Mouse (Mus musculus) midbrain, embryonic 12.5 days (tissue): ENCODE measurements around the gene Fastk. TPM values are rescaled to one million over a fixed set of nuclear protein-coding genes. Genes with fewer than 3 reads are reported as not detected.

Experiments used
- ATAC-seq: fragments of 200-750 bp; cut with Nextera tagmentation; 2 replicates; pipeline ENCODE4 v1.8.0; 2017; ENCODE audit warnings: low read depth, moderate TSS enrichment, moderate library complexity; ENCODE audit not compliant: low FRiP score
- H3K27ac ChIP-seq: fragments of 300-500 bp; sonication (generic); replicated peaks from 2 replicates; pipeline ENCODE4 v1.5.1; 2016; ENCODE audit warnings: mild to moderate bottlenecking
- H3K27me3 ChIP-seq: fragments of 300-500 bp; sonication (generic); 2 replicates; pipeline ENCODE4 v1.6.1; 2016; ENCODE audit warnings: mild to moderate bottlenecking
- H3K36me3 ChIP-seq: fragments of 300-500 bp; sonication (generic); 2 replicates; pipeline ENCODE4 v1.6.1; 2016
- H3K4me1 ChIP-seq: fragments of 300-500 bp; sonication (generic); 2 replicates; pipeline ENCODE4 v1.6.1; 2016
- H3K4me2 ChIP-seq: fragments of 300-500 bp; sonication (generic); replicated peaks from 2 replicates; pipeline ENCODE4 v1.6.1; 2016; ENCODE audit warnings: mild to moderate bottlenecking, moderate library complexity
- H3K4me3 ChIP-seq: fragments of 300-500 bp; sonication (generic); 2 replicates; pipeline ENCODE4 v1.5.1; 2016; ENCODE audit warnings: mild to moderate bottlenecking
- H3K9ac ChIP-seq: fragments of 300-500 bp; sonication (generic); replicated peaks from 2 replicates; pipeline ENCODE4 v1.6.1; 2016; ENCODE audit warnings: mild to moderate bottlenecking, moderate library complexity
- H3K9me3 ChIP-seq: fragments of 300-500 bp; sonication (generic); 2 replicates; pipeline ENCODE4 v1.6.1; 2016; ENCODE audit warnings: mild to moderate bottlenecking
- WGBS: fragments of 180-500 bp; shearing (Covaris S2); methylation state at CpG from one replicate; pipeline ENCODE4 v1.1.7; 2016; 5-methylcytosine and 5-hydroxymethylcytosine counted together
- polyA plus RNA-seq: library from polyadenylated mRNA; unstranded; fragments of >200 nt; fragmentation: Nextera tagmentation; extraction: Ambion mirVana; gene quantifications from 2 replicates; pipeline ENCODE4 v1.2.1, GENCODE M21; 2016

The Fastk gene
- 102 and 116 TPM in 2 replicates for polyA plus RNA-seq

GRCm38 (mm10) chr5:24444746-24445427, at the start of gene Fastk:
Fastk (minus strand) TSS chr5:24445287.
- Histone ChIP-seq H3K9me3 (no peaks in the 10 kb centered on the region), H3K4me2 (peak within 1 kb of the TSS; percentile 98), H3K9ac (peak within 1 kb of the TSS; percentile 90), H3K27ac (peak within 1 kb of the TSS; percentile 85), H3K27me3 (peaks cover 5% of the 10 kb centered on the region; the same call in 1 of the 2 replicates), H3K4me3 (peak within 1 kb of the TSS; percentile 89), H3K36me3 (peaks cover 38% of the 10 kb centered on the region), H3K4me1 (peaks cover 34% of the 10 kb centered on the region)
- peak; percentile 82 for ATAC-seq
- under 1% methylated on average over 59 of the region's 60 CpGs for WGBS

GRCm38 (mm10) chr5:24492546-24493285, 47.6 kb upstream of the Fastk start:
- no peak for ATAC-seq
- 88% methylated on average over 16 of the region's 16 CpGs for WGBS
- Histone ChIP-seq H3K4me2 (no peak overlapping the region), H3K36me3 (peaks cover 93% of the 10 kb centered on the region), H3K27ac (no peak overlapping the region), H3K9ac (no peak overlapping the region), H3K4me1 (peaks cover 30% of the 10 kb centered on the region), H3K4me3 (no peak overlapping the region), H3K27me3 (no peaks in the 10 kb centered on the region), H3K9me3 (no peaks in the 10 kb centered on the region)

- no peak for ATAC-seq
- Histone ChIP-seq H3K4me3 (no peak overlapping the region), H3K36me3 (peaks cover 87% of the 10 kb centered on the region), H3K27me3 (no peaks in the 10 kb centered on the region), H3K9me3 (no peaks in the 10 kb centered on the region), H3K4me2 (no peak overlapping the region), H3K9ac (no peak overlapping the region), H3K4me1 (peaks cover 18% of the 10 kb centered on the region), H3K27ac (no peak overlapping the region)
- 89% methylated on average over 14 of the region's 14 CpGs for WGBS
Observed at GRCm38 (mm10) chr5:24490413-24490920, 45.4 kb upstream of the Fastk start.

- H3K9me3 ChIP-seq = no peaks in the 10 kb centered on the region
- H3K27me3 ChIP-seq = peaks cover 22% of the 10 kb centered on the region
- ATAC-seq = no peak
- H3K9ac ChIP-seq = no peak overlapping the region
- 96% methylated on average over 5 of the region's 5 CpGs for WGBS
- H3K36me3 ChIP-seq = peaks cover 75% of the 10 kb centered on the region
- peaks cover 43% of the 10 kb centered on the region for H3K4me1 ChIP-seq
- no peak overlapping the region for H3K4me3 ChIP-seq
- no peak overlapping the region for H3K27ac ChIP-seq
- H3K4me2 ChIP-seq = no peak overlapping the region
Observed at GRCm38 (mm10) chr5:24486738-24487137, 41.7 kb upstream of the Fastk start.

GRCm38 (mm10) chr5:24486097-24486496, 41.0 kb upstream of the Fastk start:
- Histone ChIP-seq H3K9me3 (no peaks in the 10 kb centered on the region), H3K27me3 (peaks cover 22% of the 10 kb centered on the region), H3K27ac (peak overlapping the region; percentile 39; the same call in 1 of the 2 replicates), H3K4me3 (no peak overlapping the region), H3K9ac (no peak overlapping the region), H3K4me1 (peaks cover 50% of the 10 kb centered on the region), H3K36me3 (peaks cover 74% of the 10 kb centered on the region), H3K4me2 (no peak overlapping the region)
- WGBS = under 1% methylated on average over 8 of the region's 8 CpGs
- ATAC-seq = no peak

GRCm38 (mm10) chr5:24484963-24485362, 39.9 kb upstream of the Fastk start:
- ATAC-seq = no peak
- 22% methylated on average over 22 of the region's 22 CpGs for WGBS

GRCm38 (mm10) chr5:24483326-24483725, 38.2 kb upstream of the Fastk start:
- Histone ChIP-seq H3K9me3 (no peaks in the 10 kb centered on the region), H3K36me3 (peaks cover 75% of the 10 kb centered on the region), H3K4me1 (peaks cover 67% of the 10 kb centered on the region), H3K27ac (peak overlapping the region; percentile 30), H3K4me2 (no peak overlapping the region), H3K27me3 (peaks cover 24% of the 10 kb centered on the region), H3K9ac (no peak overlapping the region), H3K4me3 (no peak overlapping the region)
- WGBS = 28% methylated on average over 11 of the region's 11 CpGs
- ATAC-seq = peak; percentile 27; the same call in 1 of the 2 replicates

More at GRCm38 (mm10) chr5:24484963-24485362, 39.9 kb upstream of the Fastk start:
- peaks cover 22% of the 10 kb centered on the region for H3K27me3 ChIP-seq
- peak overlapping the region; percentile 39 for H3K27ac ChIP-seq
- H3K4me3 ChIP-seq = no peak overlapping the region
- H3K9ac ChIP-seq = peak overlapping the region; percentile 26; the same call in 1 of the 2 replicates
- H3K4me1 ChIP-seq = peaks cover 61% of the 10 kb centered on the region
- peaks cover 75% of the 10 kb centered on the region for H3K36me3 ChIP-seq
- no peaks in the 10 kb centered on the region for H3K9me3 ChIP-seq
- peak overlapping the region; percentile 41 for H3K4me2 ChIP-seq

GRCm38 (mm10) chr5:24482247-24483079, 37.4 kb upstream of the Fastk start:
- no peak for ATAC-seq
- peaks cover 67% of the 10 kb centered on the region for H3K4me1 ChIP-seq
- peaks cover 75% of the 10 kb centered on the region for H3K36me3 ChIP-seq
- peaks cover 25% of the 10 kb centered on the region for H3K27me3 ChIP-seq
- H3K4me2 ChIP-seq = no peak overlapping the region
- peak overlapping the region; percentile 54 for H3K27ac ChIP-seq
- WGBS = 35% methylated on average over 41 of the region's 41 CpGs
- H3K9ac ChIP-seq = peak overlapping the region; percentile 32
- H3K4me3 ChIP-seq = no peak overlapping the region
- no peaks in the 10 kb centered on the region for H3K9me3 ChIP-seq

- H3K27ac ChIP-seq = peak overlapping the region; percentile 54
- no peak overlapping the region for H3K9ac ChIP-seq
- peak; percentile 57 for ATAC-seq
- no peak overlapping the region for H3K4me3 ChIP-seq
- no peak overlapping the region for H3K4me2 ChIP-seq
- H3K9me3 ChIP-seq = no peaks in the 10 kb centered on the region
- peaks cover 67% of the 10 kb centered on the region for H3K4me1 ChIP-seq
- H3K27me3 ChIP-seq = peaks cover 25% of the 10 kb centered on the region
- WGBS = 4% methylated on average over 4 of the region's 4 CpGs
- H3K36me3 ChIP-seq = peaks cover 73% of the 10 kb centered on the region
Observed at GRCm38 (mm10) chr5:24481647-24482046, 36.6 kb upstream of the Fastk start.

GRCm38 (mm10) chr5:24477909-24478308, 32.8 kb upstream of the Fastk start:
- Histone ChIP-seq H3K27me3 (peaks cover 35% of the 10 kb centered on the region), H3K4me2 (no peak overlapping the region), H3K4me1 (peaks cover 62% of the 10 kb centered on the region), H3K9ac (no peak overlapping the region), H3K27ac (no peak overlapping the region), H3K9me3 (no peaks in the 10 kb centered on the region), H3K4me3 (no peak overlapping the region), H3K36me3 (peaks cover 59% of the 10 kb centered on the region)
- ATAC-seq = no peak
- WGBS = 93% methylated on average over 9 of the region's 9 CpGs

GRCm38 (mm10) chr5:24475476-24476241, 30.6 kb upstream of the Fastk start:
- Histone ChIP-seq H3K9me3 (no peaks in the 10 kb centered on the region), H3K27ac (no peak overlapping the region), H3K4me3 (no peak overlapping the region), H3K27me3 (peaks cover 43% of the 10 kb centered on the region), H3K4me2 (no peak overlapping the region), H3K36me3 (peaks cover 41% of the 10 kb centered on the region), H3K9ac (no peak overlapping the region), H3K4me1 (peaks cover 45% of the 10 kb centered on the region)
- no peak for ATAC-seq
- WGBS = 85% methylated on average over 6 of the region's 6 CpGs
